Mouse (Mus musculus) embryonic fibroblast, embryonic 13.5 days (primary cell): ENCODE results near the gene Abl1.

Experiments
- CTCF ChIP-seq: IDR thresholded peaks from 2 replicates; pipeline ENCODE4 v1.5.1; 2011; ENCODE audit warnings: mild to moderate bottlenecking, control low read depth, low read length, moderate library complexity, borderline replicate concordance; ENCODE audit not compliant: insufficient read depth
- POLR2A ChIP-seq: IDR thresholded peaks from 2 replicates; pipeline ENCODE4 v1.6.1; 2011; ENCODE audit warnings: low read depth, mild to moderate bottlenecking, control low read depth, low read length, moderate library complexity

GRCm38 (mm10) chr2:31762155-31762554, 74.0 kb downstream of the Abl1 start:
- no peak for TF ChIP-seq CTCF
- TF ChIP-seq POLR2A: no peak
